Mouse (Mus musculus): ENCODE measurements around the gene St8sia4.
"Not testable (repeated sequence)": the region's sequence is repeated elsewhere in the genome, so short reads cannot be mapped to it uniquely, and the experiment has no call there.

St8sia4 gene

GRCm38 (mm10) chr1:95591101-95591500 lies 76.3 kb downstream of the St8sia4 start:
- DNase-seq: no peak

DNA sequence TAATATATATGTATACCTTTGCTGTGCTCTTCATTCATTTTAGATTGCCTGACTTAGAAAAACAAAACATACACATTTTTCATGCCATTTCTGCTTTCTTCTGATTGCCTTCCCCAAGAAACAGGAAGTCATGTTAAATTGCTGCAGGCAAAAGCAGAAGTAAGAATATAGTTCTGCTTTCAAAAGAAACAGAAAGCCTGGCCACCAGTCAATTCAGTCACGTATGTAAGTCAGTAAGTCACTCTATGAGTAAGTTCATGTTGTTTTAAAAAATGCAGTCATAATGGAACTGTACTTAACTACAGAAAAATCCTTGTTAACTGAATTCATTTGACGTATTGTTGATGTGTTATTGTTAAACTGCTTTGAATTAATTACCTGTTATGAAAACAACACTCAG lies 77.3 kb downstream of the St8sia4 start:
- DNase-seq: peak; percentile 47 to 69

DNA sequence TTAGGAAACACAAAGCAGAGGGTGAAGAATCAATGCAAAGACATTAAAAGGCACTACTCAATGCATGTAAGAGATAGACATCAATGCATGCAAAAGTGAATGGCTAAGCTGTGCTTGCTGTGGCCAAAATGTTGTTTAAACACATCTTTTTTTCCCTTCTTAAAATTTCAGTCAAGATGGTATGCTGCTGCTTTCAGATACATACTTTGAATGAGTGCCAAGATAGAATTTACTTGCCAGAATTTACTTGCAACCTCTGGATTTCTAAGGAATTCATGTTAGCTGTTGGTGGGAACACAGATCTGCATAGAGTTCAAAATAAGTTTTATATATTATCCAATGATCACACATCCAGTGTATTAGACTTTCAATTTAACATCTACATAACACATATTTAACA lies 77.9 kb downstream of the St8sia4 start:
- no peak for DNase-seq

- DNase-seq: no peak
These were observed 84.1 kb downstream of the St8sia4 start for GRCm38 (mm10) chr1:95583310-95583709.

DNA sequence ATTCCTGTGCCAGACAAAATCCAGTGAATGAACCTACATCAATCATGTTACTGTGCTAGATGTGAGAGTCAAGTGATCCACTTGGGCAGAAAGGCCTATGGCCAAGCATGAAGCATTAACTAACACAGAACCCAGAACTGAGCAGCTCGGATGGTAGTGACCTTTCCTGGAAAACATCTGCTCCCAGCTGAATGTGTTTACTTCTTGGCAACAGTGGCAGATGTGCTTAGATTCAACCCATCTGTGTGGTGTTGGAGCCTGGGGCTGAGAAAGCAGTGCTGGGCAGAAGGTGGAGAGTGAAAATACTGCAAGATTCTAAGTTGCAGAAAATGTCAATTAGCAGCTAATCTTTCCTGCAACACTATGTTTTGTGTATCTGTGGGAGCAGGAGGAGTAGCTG lies 85.1 kb downstream of the St8sia4 start:
- DNase-seq: no peak

GRCm38 (mm10) chr1:95572619-95573540 lies 94.5 kb downstream of the St8sia4 start:
- DNase-seq: no peak

DNA sequence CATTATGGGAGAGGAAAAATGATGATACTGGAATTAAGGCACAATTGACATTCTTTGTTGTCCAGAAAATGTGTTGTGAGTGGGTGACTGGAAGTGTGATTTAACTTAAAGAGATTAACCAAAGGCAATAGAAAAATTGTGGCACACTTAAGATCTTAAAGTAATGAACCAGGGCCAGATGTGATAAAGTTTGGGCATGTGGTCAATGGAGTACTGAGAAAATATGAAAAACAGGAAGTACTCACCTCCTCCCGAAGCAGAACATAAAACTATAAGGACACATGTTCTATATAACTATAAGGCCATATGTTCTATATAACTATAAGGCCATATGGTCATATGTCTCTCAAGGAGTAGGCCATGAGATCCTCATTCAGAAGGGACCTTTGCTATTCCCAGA lies 96.3 kb downstream of the St8sia4 start:
- DNase-seq: no peak

DNA sequence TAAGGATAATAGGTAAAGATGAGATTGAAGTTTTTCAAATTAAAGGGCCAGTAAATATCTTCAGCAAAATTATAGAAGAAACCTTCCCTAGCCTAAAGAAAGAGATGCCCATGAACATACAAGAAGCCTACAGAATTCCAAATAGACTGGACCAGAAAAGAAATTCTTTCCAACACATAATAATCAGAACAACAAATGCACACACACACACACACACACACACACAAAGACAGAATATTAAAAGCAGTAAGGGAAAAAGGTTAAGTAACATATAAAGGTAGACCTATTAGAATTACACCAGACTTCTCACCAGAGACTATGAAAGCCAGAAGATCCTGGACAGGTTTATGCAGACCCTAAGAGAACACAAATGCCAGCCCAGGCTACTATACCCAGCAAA lies 112.8 kb downstream of the St8sia4 start:
- not testable (repeated sequence) for DNase-seq

DNA sequence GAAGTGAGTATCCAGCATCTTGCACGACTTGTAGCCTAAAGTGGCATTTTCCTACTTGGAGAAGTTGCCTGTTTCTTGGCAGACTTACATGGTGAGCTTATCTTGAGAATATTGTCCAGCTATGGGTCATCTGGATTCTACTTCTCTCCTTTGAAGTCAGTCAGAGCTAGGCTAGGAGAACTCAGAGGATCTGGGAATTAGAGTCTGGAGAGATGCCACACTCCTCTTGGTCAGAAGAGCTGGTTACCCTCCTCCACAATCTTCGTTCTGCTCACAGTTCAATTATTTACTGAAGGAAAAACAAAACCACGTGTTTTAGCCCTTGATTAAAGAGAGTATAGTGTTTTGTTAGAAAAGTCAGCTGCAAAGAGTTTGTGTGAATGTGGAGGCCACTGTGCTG lies 125.9 kb downstream of the St8sia4 start:
- DNase-seq: no peak
